Mouse (Mus musculus): ENCODE measurements around the gene Kcnip4.

GRCm38 (mm10) chr5:49427689-49428088 lies 97.0 kb downstream of the Kcnip4 start:
- TF ChIP-seq POLR2AphosphoS2 (IDR thresholded peaks at IDR 0.05; ENCODE audit: insufficient read length, low read depth) (no peak), MYOG (IDR thresholded peaks at IDR 0.05; ENCODE audit: control insufficient read depth in 1 of 3, insufficient read depth in 1 of 3, insufficient read length in 2 of 3, low read depth in 2 of 3) (no peak), POLR2A (IDR thresholded peaks at IDR 0.05; ENCODE audit: insufficient read length, low read depth) (no peak), USF1 (IDR thresholded peaks at IDR 0.05; ENCODE audit: low read depth) (no peak), CEBPB (IDR thresholded peaks at IDR 0.05; ENCODE audit: insufficient read depth, poor library complexity, severe bottlenecking) (no peak), E2F4 (IDR thresholded peaks at IDR 0.05; ENCODE audit: insufficient read depth) (no peak), SRF (IDR thresholded peaks at IDR 0.05; ENCODE audit: control insufficient read depth, insufficient read length, low read depth) (no peak), MAX (IDR thresholded peaks at IDR 0.05; ENCODE audit: low read depth) (no peak), TCF12 (IDR thresholded peaks at IDR 0.05; ENCODE audit: insufficient read depth, poor library complexity, severe bottlenecking) (no peak), REST (IDR thresholded peaks at IDR 0.05; ENCODE audit: insufficient read depth, insufficient read length) (no peak)

All from myocyte (in vitro differentiated cells).